Mouse (Mus musculus) ES-E14 (cell line): Measurements from ENCODE around the gene Pygo1. TPM values are rescaled to one million over a fixed set of nuclear protein-coding genes. Genes with fewer than 3 reads are reported as not detected.

ENCODE experiments used
- DNase-seq: peaks from one replicate; pipeline ENCODE4 v3.0.0-alpha.2; 2013; ENCODE audit warnings: low read depth, low spot score
- H3K27ac ChIP-seq: 2 replicates; pipeline ENCODE4 v1.5.1; 2012; ENCODE audit warnings: low read depth, mild to moderate bottlenecking, low read length, moderate library complexity, mixed read lengths; ENCODE audit not compliant: poor library complexity, insufficient read depth, severe bottlenecking
- H3K36me3 ChIP-seq: 2 replicates; pipeline ENCODE4 v1.6.1; 2012; ENCODE audit warnings: mild to moderate bottlenecking, low read length, moderate library complexity, mixed read lengths; ENCODE audit not compliant: control insufficient read depth, poor library complexity, insufficient read depth, severe bottlenecking
- H3K4me1 ChIP-seq, 2 experiments: fragments of 150-350 bp in 1 of 2; sonication (generic) in 1 of 2; 2 replicates each; pipeline ENCODE4 v1.6.1; 2012; ENCODE audit warnings: low read length in 2 of 2, mild to moderate bottlenecking in 1 of 2, mixed read lengths in 1 of 2; ENCODE audit not compliant: control insufficient read depth in 2 of 2, insufficient read depth in 2 of 2, poor library complexity in 1 of 2
- H3K4me3 ChIP-seq, 2 experiments: fragments of 150-350 bp in 1 of 2; sonication (generic) in 1 of 2; 2 replicates each; pipeline ENCODE4 v1.5.1; 2012; ENCODE audit warnings: low read length in 2 of 2, low read depth in 1 of 2, mild to moderate bottlenecking in 1 of 2, mixed read lengths in 1 of 2; ENCODE audit not compliant: insufficient read depth in 1 of 2, poor library complexity in 1 of 2, severe bottlenecking in 1 of 2
- H3K9ac ChIP-seq: 2 replicates; pipeline ENCODE4 v1.6.1; 2012; ENCODE audit warnings: low read depth, mild to moderate bottlenecking, low read length, mixed read lengths; ENCODE audit not compliant: poor library complexity, insufficient read depth, severe bottlenecking
- H3K9me3 ChIP-seq: fragments of 150-350 bp; sonication (generic); 2 replicates; pipeline ENCODE4 v1.6.1; 2012; ENCODE audit warnings: low read depth, mild to moderate bottlenecking, low read length; ENCODE audit not compliant: control insufficient read depth, insufficient read depth
- CHD2 ChIP-seq: IDR thresholded peaks from 2 replicates; pipeline ENCODE4 v1.6.1; 2014; ENCODE audit warnings: mild to moderate bottlenecking, low read depth, low read length, inconsistent platforms
- HCFC1 ChIP-seq: IDR thresholded peaks from 2 replicates; pipeline ENCODE4 v1.6.1; 2012; ENCODE audit warnings: low read length, inconsistent platforms, borderline replicate concordance; ENCODE audit not compliant: insufficient read depth
- MAFK ChIP-seq: IDR thresholded peaks from 2 replicates; pipeline ENCODE4 v1.6.1; 2014; ENCODE audit warnings: mild to moderate bottlenecking, low read depth, low read length, inconsistent platforms; ENCODE audit not compliant: insufficient read depth
- ZC3H11A ChIP-seq: IDR thresholded peaks from 2 replicates; pipeline ENCODE4 v1.6.1; 2012; ENCODE audit warnings: low read depth, mild to moderate bottlenecking, inconsistent platforms, low read length, borderline replicate concordance
- ZNF384 ChIP-seq: IDR thresholded peaks from 2 replicates; pipeline ENCODE4 v1.6.1; 2012; ENCODE audit warnings: low read depth, low read length, inconsistent platforms
- in situ Hi-C, 2 experiments: fragments of 600-800 bp; cut with MboI; formaldehyde crosslinking; loops; one replicate each; pipeline ENCODE4 v1.15.1; 2025; ENCODE audit warnings: low sequenced_read_pairs in 2 of 2, inconsistent platforms in 1 of 2; ENCODE audit not compliant: unreplicated experiment in 2 of 2
- total RNA-seq: library from RNA; depleted of rRNA; stranded (reverse); fragments of 300-350 nt; gene quantifications from 2 replicates; pipeline ENCODE4 v1.2.3, GENCODE M21; 2012

Pygo1 gene
- total RNA-seq, 1 experiment: 0.58 TPM

DNA sequence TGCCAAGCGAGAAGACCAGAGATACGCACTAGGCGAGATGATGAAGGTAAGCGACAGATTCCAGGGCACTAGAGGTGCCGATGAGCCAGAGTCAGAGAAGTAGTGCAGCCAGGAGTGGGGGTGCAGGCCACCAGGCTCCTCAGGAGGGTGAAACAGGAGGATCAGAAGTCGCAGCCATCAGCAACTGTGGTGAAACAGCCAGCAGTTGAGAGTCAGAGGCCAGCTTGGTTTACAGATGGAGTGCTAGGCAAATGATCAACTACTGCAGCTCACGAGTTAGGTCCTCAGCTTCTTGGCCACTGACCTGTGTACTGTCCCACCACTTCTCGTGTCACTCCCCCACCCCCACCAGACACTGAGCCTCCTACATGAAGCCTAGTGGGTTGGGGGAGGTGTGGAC lies 35.9 kb downstream of the Pygo1 start:
- in situ Hi-C loops: no loop called here
- Histone ChIP-seq H3K27ac (peak overlapping the region; percentile 36), H3K4me3 (no peak overlapping the region), H3K4me1 (peaks cover 5% of the 10 kb centered on the region in 2 experiments; a peak in 3 of 4 replicates), H3K9me3 (no peaks in the 10 kb centered on the region), H3K9ac (peak overlapping the region; percentile 39; the same call in 1 of the 2 replicates), H3K36me3 (no peaks in the 10 kb centered on the region)
- no peak for DNase-seq
- TF ChIP-seq MAFK (no peak), ZC3H11A (no peak), ZNF384 (no peak), HCFC1 (no peak), CHD2 (no peak)

GRCm38 (mm10) chr9:72961959-72962358 lies 36.5 kb downstream of the Pygo1 start:
- Histone ChIP-seq H3K9me3 (no peaks in the 10 kb centered on the region), H3K4me3 (peak overlapping the region; percentile 15 to 32; a peak in 3 of 4 replicates), H3K9ac (peak overlapping the region; percentile 10; the same call in 1 of the 2 replicates), H3K4me1 (peaks cover 5% of the 10 kb centered on the region in 2 experiments; a peak in 3 of 4 replicates), H3K36me3 (no peaks in the 10 kb centered on the region), H3K27ac (no peak overlapping the region; the same call in 1 of the 2 replicates)
- in situ Hi-C loops: no loop called here
- no peak for DNase-seq
- TF ChIP-seq ZNF384 (no peak), HCFC1 (no peak), ZC3H11A (no peak), CHD2 (no peak), MAFK (no peak)

DNA sequence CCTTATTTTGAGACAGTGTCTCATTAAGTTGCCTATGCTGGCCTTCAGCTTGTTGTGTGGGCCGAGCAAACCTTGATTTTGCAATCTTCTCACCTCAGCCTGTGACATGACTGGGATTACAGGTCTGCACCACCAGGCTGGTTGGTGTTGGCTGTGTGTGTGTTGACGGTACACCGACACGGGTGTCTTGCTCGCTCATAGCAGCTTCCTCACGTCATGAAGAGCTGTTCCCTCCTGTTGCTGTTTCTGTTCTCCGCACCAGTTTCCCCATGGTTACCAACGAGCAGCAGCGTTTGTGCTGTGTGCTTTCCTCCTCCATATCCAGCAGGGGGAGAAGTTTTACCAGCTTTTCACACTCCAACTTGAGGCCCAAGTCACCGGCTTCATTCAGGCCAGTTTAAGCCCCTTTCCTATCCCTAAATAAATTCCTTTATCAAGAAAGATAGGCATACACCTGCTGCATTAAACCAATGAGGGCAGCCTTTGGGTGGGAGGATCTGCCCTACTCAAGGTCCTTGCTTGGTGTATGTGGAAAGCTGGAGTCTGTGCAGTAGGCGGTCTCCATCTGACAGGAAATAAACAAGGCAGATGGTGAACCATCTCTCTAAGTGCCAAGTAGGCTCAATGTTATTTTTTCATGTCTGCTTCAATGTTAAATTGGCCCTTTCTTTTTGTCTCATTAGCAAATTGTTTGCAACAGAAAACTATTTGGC lies 43.1 kb downstream of the Pygo1 start:
- in situ Hi-C loops: no loop called here
- H3K4me1 ChIP-seq: peaks cover 0 to 2% of the 10 kb centered on the region in 2 experiments; a peak in 1 of 4 replicates
- no peak overlapping the region for H3K9ac ChIP-seq
- H3K4me3 ChIP-seq: no peak overlapping the region
- H3K27ac ChIP-seq: no peak overlapping the region
- no peak for TF ChIP-seq HCFC1
- peak; percentile 47; the same call in 1 of the 2 replicates for TF ChIP-seq ZC3H11A
- peak; percentile 45 for DNase-seq
- no peaks in the 10 kb centered on the region for H3K9me3 ChIP-seq
- H3K36me3 ChIP-seq: no peaks in the 10 kb centered on the region

GRCm38 (mm10) chr9:72969874-72970273 lies 44.4 kb downstream of the Pygo1 start:
- no peaks in the 10 kb centered on the region for H3K9me3 ChIP-seq
- H3K4me1 ChIP-seq: peaks cover 0 to 2% of the 10 kb centered on the region in 2 experiments; a peak in 1 of 4 replicates
- no peak overlapping the region for H3K4me3 ChIP-seq
- no peak overlapping the region for H3K27ac ChIP-seq
- peak; percentile 49 for DNase-seq
- no peak overlapping the region for H3K9ac ChIP-seq
- no peak for TF ChIP-seq ZNF384
- no peak for TF ChIP-seq CHD2
- no peak for TF ChIP-seq HCFC1
- TF ChIP-seq ZC3H11A: no peak; the same call in 1 of the 2 replicates
- TF ChIP-seq MAFK: no peak
- in situ Hi-C loops: no loop called here
- no peaks in the 10 kb centered on the region for H3K36me3 ChIP-seq

- Histone ChIP-seq H3K36me3 (no peaks in the 10 kb centered on the region), H3K4me1 (peaks cover 0 to 2% of the 10 kb centered on the region in 2 experiments; a peak in 1 of 4 replicates), H3K9ac (no peak overlapping the region), H3K4me3 (no peak overlapping the region), H3K27ac (no peak overlapping the region), H3K9me3 (no peaks in the 10 kb centered on the region)
- TF ChIP-seq ZC3H11A (no peak), MAFK (no peak), HCFC1 (no peak), ZNF384 (no peak), CHD2 (no peak)
- no peak for DNase-seq
- in situ Hi-C loops: no loop called here
Observed at GRCm38 (mm10) chr9:72972435-72972834, 47.0 kb downstream of the Pygo1 start.
